Mouse (Mus musculus) large intestine, adult 2 months (tissue): ENCODE results near the gene Capn11. TPM values are rescaled to one million over a fixed set of nuclear protein-coding genes. Genes with fewer than 3 reads are reported as not detected.

Experiments used
- DNase-seq: peaks from one replicate; pipeline ENCODE4 v3.0.0-alpha.2; 2012; ENCODE audit warnings: low read depth, low spot score
- WGBS: fragments of 180-500 bp; shearing (Covaris S2); methylation state at CpG from one replicate; pipeline ENCODE4 v1.1.7; 2018; 5-methylcytosine and 5-hydroxymethylcytosine counted together
- polyA plus RNA-seq: library from polyadenylated mRNA; depleted of rRNA; stranded (reverse); fragments of >200 nt; gene quantifications from 2 replicates; pipeline ENCODE4 v1.2.3, GENCODE M21; 2012

Capn11 gene
- polyA plus RNA-seq, 1 experiment, result 0.05 TPM

DNA sequence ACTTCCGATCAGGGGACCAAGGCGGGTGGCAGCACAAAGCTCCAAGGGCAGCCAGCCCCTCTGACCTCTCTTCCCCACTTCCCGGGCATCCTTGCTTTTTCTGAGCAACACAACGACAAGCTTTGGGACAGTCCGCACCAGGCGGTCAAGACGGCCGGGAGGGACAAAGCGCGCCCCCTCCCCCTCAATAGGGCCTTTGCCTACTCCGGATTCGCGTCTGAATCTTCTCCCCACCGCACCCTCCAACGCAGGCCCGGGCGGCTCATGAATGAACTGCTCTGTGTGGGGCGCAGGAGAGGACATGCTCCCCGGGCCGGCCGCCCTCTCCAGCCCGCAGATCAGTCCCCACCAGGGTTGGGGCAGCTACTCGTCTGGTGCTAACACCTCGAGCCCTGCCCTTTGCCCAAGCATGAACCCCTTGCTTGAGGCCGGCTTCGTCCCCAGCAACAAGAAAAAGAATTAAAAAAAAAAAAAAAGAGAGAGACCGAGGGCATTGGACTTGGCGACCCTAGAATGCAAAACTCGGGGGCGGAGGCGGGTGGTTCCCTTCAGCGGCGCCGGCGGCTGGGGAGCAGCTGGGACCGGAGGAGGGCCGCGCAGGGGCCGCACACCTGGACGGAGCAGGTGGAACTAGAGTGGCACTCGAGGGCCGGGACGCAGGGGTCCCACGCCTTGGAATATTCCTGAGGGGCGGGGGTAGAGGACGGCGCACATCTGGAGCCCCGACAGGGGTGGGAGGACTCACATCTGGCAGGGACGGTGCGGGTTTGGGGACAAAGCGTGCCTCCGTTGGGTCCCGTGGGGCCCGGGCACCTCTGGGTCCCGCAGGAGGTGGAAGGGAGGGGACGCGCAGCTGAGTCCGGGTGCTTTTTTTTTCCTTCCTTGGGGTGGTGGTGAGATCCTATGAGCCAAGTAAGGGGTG is 26.3 kb upstream of the Capn11 start:
- WGBS, result 1% methylated on average over 58 of the region's 58 CpGs

GRCm38 (mm10) chr17:45684667-45685131 is 25.6 kb upstream of the Capn11 start:
- 37% methylated on average over 14 of the region's 14 CpGs for WGBS
- no peak for DNase-seq

More for the DNA sequence above, 26.3 kb upstream of the Capn11 start:
- no peak for DNase-seq

GRCm38 (mm10) chr17:45682843-45683242 is 23.7 kb upstream of the Capn11 start:
- DNase-seq, result no peak
- WGBS, result 27% methylated on average over 4 of the region's 4 CpGs

GRCm38 (mm10) chr17:45681588-45681987 is 22.5 kb upstream of the Capn11 start:
- DNase-seq, result no peak

DNA sequence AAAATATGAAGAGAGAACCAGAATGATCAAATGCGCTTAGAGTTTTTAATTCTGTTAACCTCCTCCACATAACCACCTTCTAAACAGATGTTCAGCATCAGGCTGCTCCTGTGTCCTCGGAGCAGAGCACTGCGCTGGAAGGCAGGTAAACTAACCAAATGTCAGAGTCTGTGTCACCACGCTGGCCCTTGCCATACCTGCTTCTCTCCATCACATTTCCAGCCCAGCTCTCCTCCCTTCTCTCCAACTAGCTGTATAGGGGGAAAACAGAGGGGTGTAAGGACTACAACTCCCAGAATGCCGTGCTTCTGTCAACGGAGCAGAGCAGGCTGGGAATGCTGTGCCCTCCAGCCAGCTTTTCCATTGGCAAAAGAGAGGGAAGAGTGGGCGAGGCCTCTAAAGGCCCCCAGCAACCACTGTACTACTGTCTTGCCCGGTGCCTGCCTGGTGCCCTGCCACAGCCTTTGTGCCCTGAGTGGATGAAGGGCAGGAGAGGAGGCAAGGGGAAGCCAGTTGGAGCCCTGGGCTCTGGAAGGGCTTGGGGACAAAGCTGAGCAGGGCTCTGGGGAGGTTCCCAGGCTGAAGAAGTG is 21.4 kb upstream of the Capn11 start:
- 56% methylated on average over 8 of the region's 8 CpGs for WGBS
- DNase-seq, result no peak

More at GRCm38 (mm10) chr17:45681588-45681987, 22.5 kb upstream of the Capn11 start:
- 96% methylated on average over 1 of the region's 1 CpGs for WGBS

DNA sequence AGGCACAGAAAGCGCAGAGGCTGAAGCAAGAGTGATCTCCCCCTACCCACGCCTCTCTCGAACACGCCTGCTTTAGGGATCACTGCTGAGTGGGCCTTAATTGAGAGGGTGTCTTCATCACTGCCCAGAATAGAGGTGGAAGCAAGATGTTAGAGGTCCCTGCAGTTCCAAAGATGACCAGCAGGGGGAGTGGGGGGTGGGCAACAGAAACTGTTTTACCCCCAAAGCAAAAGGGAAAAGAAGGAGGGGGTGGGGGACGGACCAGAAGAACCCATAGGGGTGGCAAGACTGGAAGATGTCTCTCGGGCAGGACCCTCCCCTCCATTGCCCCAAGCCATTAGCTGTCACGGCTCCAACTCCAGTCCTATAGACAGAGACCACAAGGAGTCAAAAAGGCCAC is 19.0 kb upstream of the Capn11 start:
- 50% methylated on average over 7 of the region's 7 CpGs for WGBS
- DNase-seq, result no peak

DNA sequence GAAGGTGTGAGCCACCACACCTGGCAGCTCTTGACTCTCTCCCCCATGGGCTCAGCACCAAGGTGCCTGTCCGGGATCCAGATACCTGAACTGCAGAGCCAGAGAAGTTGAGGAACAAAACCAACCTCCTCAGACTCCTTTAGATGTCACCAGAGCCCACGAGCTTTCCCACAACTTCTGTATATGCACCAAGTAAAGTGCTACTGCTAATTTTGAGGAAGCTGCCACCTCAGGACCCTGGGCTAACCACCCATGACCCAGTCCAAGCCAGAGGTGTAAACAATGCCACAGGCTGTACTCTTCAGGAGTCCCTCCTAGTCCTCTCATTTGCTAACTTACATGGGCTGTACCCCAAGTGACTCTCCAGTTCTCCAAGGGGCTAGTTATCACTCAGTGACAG is 13.5 kb upstream of the Capn11 start:
- no peak for DNase-seq
- WGBS, result 75% methylated on average over 2 of the region's 2 CpGs

GRCm38 (mm10) chr17:45671821-45672220 is 12.7 kb upstream of the Capn11 start:
- 88% methylated on average over 1 of the region's 1 CpGs for WGBS
- DNase-seq, result no peak

- 91% methylated on average over 10 of the region's 10 CpGs for WGBS
Measured at GRCm38 (mm10) chr17:45667986-45668385, 8.9 kb upstream of the Capn11 start.

GRCm38 (mm10) chr17:45667481-45667880 is 8.4 kb upstream of the Capn11 start:
- WGBS, result 86% methylated on average over 10 of the region's 10 CpGs
- no peak for DNase-seq

More at GRCm38 (mm10) chr17:45667986-45668385, 8.9 kb upstream of the Capn11 start:
- DNase-seq, result no peak

GRCm38 (mm10) chr17:45666091-45666490 is 7.0 kb upstream of the Capn11 start:
- WGBS, result 84% methylated on average over 11 of the region's 11 CpGs
- no peak for DNase-seq

DNA sequence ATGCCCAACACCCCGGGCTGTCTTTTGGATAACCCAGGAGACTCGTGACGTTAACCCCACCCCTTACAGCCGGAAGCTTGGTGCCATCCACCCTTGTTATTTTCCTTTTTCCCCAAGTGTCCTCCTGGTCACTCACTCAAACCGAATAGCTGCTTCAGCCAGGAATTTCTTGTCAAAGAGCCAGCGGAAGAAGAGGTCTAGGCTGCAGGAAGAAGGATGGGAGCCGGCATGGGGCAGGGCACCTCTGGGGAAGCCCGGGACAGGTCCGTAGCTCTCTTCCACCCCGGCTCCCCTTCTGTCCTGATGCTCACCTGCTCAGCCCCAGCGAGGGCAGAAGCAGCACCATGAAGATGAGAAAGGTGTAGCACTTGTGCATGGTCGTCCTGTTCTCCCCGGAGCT is 5.5 kb upstream of the Capn11 start:
- DNase-seq, result no peak
- 88% methylated on average over 13 of the region's 13 CpGs for WGBS

DNA sequence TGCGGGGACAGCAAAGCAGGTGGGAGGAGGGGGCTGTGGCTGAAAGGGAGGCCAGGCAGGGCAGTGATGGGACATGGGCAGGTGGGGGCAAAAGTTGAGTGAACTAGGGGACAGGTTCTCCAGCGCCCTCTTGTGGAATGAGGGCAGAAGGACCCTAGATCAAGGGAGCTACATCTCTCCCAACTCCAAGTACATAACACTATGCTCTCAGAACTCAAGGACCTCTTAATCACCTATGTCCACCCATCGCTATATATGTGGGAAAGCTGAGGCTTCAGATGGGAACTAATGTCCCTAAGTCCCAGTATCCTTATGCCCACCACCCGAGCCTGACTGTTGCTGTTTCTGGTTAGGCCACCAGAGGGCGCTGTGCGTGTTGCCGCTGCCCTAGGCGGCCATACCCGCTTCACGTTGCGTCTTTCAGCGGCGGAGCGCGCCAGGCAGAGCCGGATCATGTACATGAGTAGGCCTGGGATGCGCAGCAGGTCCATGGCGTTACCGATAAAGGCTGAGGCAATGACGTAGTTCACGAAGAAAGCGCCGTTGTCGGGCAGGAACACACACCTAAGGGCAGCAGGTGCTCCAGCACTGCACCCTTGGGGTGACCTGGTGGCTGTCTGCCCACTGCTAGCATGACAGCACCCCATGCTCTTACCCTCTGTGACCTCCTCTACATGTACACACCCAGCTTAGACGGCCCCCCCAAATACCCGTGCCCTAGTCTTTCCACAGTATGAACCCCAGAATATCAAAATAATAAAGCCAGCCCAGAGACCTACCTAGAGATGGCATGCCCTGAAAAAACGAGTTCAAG is 4.2 kb upstream of the Capn11 start:
- WGBS, result 37% methylated on average over 27 of the region's 27 CpGs

DNA sequence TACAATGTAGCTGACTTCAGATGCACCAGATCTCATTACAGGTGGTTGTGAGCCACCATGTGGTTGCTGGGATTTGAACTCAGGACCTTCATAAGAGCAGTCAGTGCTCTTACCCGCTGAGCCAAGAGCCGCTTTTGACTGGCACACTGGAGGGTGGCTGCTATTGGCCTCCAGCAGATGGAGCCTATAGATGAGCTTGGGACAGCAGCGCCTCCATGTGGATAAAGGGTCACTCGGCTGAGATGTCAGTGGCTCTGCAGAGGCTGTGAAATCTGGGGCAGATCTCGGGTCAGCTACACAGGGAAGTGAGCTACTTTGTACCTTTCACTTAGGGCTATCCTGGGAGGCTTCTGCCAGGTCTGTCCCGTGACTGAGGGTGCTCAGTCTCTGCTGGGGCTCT is 3.3 kb downstream of the Capn11 start:
- WGBS, result 17% methylated on average over 6 of the region's 6 CpGs

More for the DNA sequence above, 4.2 kb upstream of the Capn11 start:
- no peak for DNase-seq

GRCm38 (mm10) chr17:45653233-45653632 is 5.9 kb downstream of the Capn11 start:
- WGBS, result 57% methylated on average over 7 of the region's 7 CpGs
- DNase-seq, result no peak

More for the DNA sequence above, 3.3 kb downstream of the Capn11 start:
- no peak for DNase-seq

- no peak for DNase-seq
- WGBS, result 91% methylated on average over 4 of the region's 4 CpGs
Measured at GRCm38 (mm10) chr17:45644185-45644584, 14.9 kb downstream of the Capn11 start.

DNA sequence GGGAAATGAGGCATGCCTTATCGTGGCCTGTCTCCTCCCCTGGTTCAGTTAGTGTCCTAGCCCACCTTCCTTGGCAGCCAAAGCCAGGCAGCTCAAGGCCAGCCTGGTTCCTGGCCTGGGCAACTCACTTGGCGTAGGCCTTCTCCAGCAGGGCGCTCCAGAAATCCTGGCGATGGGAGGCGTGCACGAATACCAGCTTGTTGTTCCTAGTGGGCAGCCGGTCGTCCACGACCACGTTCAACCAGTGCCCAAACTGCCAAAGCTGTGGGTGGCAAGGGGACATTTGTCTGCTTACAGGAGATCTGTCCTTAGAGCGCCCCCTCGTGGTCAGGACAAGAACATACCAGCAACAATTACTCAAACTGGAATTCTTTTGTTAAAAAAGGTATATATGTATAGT is 16.4 kb downstream of the Capn11 start:
- WGBS, result 25% methylated on average over 12 of the region's 12 CpGs
- DNase-seq, result no peak

GRCm38 (mm10) chr17:45641981-45642380 is 17.1 kb downstream of the Capn11 start:
- DNase-seq, result no peak
- 60% methylated on average over 8 of the region's 8 CpGs for WGBS

GRCm38 (mm10) chr17:45638596-45639295 is 20.4 kb downstream of the Capn11 start:
- 73% methylated on average over 16 of the region's 16 CpGs for WGBS
- DNase-seq, result no peak
